In genomic region chr6:91110323-91111020, GRCm38 (mm10) we compare ENCODE assay signal across 14 mouse cellular contexts. TPM values are rescaled to one million over a fixed set of nuclear protein-coding genes. Genes with fewer than 3 reads are reported as not detected.
DNase-seq lines count a peak whose midpoint lies in the region; ATAC-seq and TF ChIP-seq lines count a peak whose summit lies in the region.
"Had no signal": no experiment of that assay in that cellular context is flagged by ENCODE, and none has a peak within 500 bp of the region (broad histone marks: within the 10 kb centered on the region; RNA-seq: fewer than 3 reads in every experiment).

No protein-coding gene starts in this region.

- H3K9me3 ChIP-seq in embryonic facial prominence, embryonic 14.5 days (ENCODE audit: control insufficient read depth, low read length), result no peaks in the 10 kb centered on the region
- H3K9me3 ChIP-seq in embryonic facial prominence, embryonic 10.5 days, result no peaks in the 10 kb centered on the region
- H3K9me3 ChIP-seq in CH12.LX (replicated peaks; ENCODE audit: low read length), result peaks cover 3% of the 10 kb centered on the region
- no peaks in the 10 kb centered on the region for H3K9me3 ChIP-seq in liver, embryonic 14.5 days (ENCODE audit: control insufficient read depth, low read length)
- no peaks in the 10 kb centered on the region for H3K9me3 ChIP-seq in intestine, embryonic 16.5 days (ENCODE audit: control insufficient read depth, low read length)
- H3K9me3 ChIP-seq: hindbrain, embryonic 13.5 days had no signal

- TF ChIP-seq POLR2A in CH12.LX (IDR thresholded peaks at IDR 0.05; ENCODE audit: low read depth, low read length), result peak; percentile 57

- peaks cover 77% of the 10 kb centered on the region for H3K79me2 ChIP-seq in CH12.LX (replicated peaks; ENCODE audit: control insufficient read depth, extremely low read depth, insufficient read depth, poor library complexity, severe bottlenecking)

- 66% methylated on average over 13 of the region's 13 CpGs for WGBS in embryonic facial prominence, embryonic 14.5 days
- 70% methylated on average over 13 of the region's 13 CpGs for WGBS in embryonic facial prominence, embryonic 10.5 days
- WGBS in liver, embryonic 14.5 days (ENCODE audit: insufficient replicate concordance), result 36% methylated on average over 13 of the region's 13 CpGs
- 70% methylated on average over 13 of the region's 13 CpGs for WGBS in intestine, embryonic 16.5 days

- no peaks in the 10 kb centered on the region; the same call in 1 of the 2 replicates for H3K27me3 ChIP-seq in embryonic facial prominence, embryonic 14.5 days (replicated peaks; ENCODE audit: control insufficient read depth, insufficient read depth, low read length)
- peaks cover 12% of the 10 kb centered on the region for H3K27me3 ChIP-seq in embryonic facial prominence, embryonic 10.5 days (replicated peaks; ENCODE audit: low read depth, poor library complexity, severe bottlenecking)
- H3K27me3 ChIP-seq in CH12.LX (replicated peaks), result no peaks in the 10 kb centered on the region
- H3K27me3 ChIP-seq in liver, embryonic 14.5 days (ENCODE audit: control insufficient read depth, insufficient read depth, low read length), result no peaks in the 10 kb centered on the region
- H3K27me3 ChIP-seq in splenic B cell, adult 2 months (ENCODE audit: control insufficient read depth, insufficient read depth, low read length, poor library complexity, severe bottlenecking), result no peaks in the 10 kb centered on the region
- H3K27me3 ChIP-seq in intestine, embryonic 16.5 days (replicated peaks; ENCODE audit: control insufficient read depth, insufficient read depth, low read length), result no peaks in the 10 kb centered on the region
- H3K27me3 ChIP-seq: hindbrain, embryonic 13.5 days had no signal

- no peak for TF ChIP-seq RAD21 in CH12.LX (IDR thresholded peaks at IDR 0.05; ENCODE audit: low read depth, low read length)

- peak; percentile 91 for TF ChIP-seq EP300 in CH12.LX (IDR thresholded peaks at IDR 0.05; ENCODE audit: low read length)
- TF ChIP-seq EP300 in liver, embryonic 14.5 days (IDR thresholded peaks at IDR 0.05; ENCODE audit: low read depth), result no peak

- no peak for TF ChIP-seq CTCF in CH12.LX (conservative IDR thresholded peaks at IDR 0.05 in 1 of 2, IDR thresholded peaks at IDR 0.05 in 1 of 2; ENCODE audit: low read depth in 2 of 2, low read length in 2 of 2)
- TF ChIP-seq CTCF in liver, embryonic 14.5 days (IDR thresholded peaks at IDR 0.05; ENCODE audit: low read depth), result no peak

- DNase-seq in embryonic facial prominence, embryonic 14.5 days (ENCODE audit: low spot score), result no peak
- no peak for DNase-seq in embryonic facial prominence, embryonic 10.5 days (ENCODE audit: low spot score)
- peak; percentile 60 for DNase-seq in CH12.LX (ENCODE audit: extremely low read depth)
- DNase-seq in liver, embryonic 14.5 days (ENCODE audit: low read depth in 3 of 3, low spot score in 3 of 3), result no peak
- peak; percentile 64 for DNase-seq in splenic B cell, adult 2 months (ENCODE audit: low read depth, low spot score)
- no peak for DNase-seq in adrenal gland, postnatal 14 days
- no peak for DNase-seq in c-Kit-positive CD71-positive TER-119-positive erythroid progenitor cells, embryonic 14.5 days (ENCODE audit: low spot score)
- DNase-seq: adrenal gland, adult 8-10 months; cerebellum, adult 18-20 months; kidney, postnatal 4 days had no signal

- ATAC-seq in embryonic facial prominence, embryonic 14.5 days (ENCODE audit: low read depth), result no peak
- ATAC-seq in liver, embryonic 14.5 days (ENCODE audit: insufficient read depth), result no peak
- ATAC-seq in intestine, embryonic 16.5 days, result no peak
- ATAC-seq: forebrain, embryonic 14.5 days; lung, postnatal 0 days had no signal

- no peak overlapping the region for H3K27ac ChIP-seq in embryonic facial prominence, embryonic 14.5 days (replicated peaks; ENCODE audit: low read depth, low read length)
- H3K27ac ChIP-seq in embryonic facial prominence, embryonic 10.5 days (replicated peaks), result no peak overlapping the region
- peak overlapping the region; percentile 81 for H3K27ac ChIP-seq in CH12.LX (ENCODE audit: insufficient read depth, low read depth)
- no peak overlapping the region; the same call in 1 of the 2 replicates for H3K27ac ChIP-seq in liver, embryonic 14.5 days
- no peak overlapping the region for H3K27ac ChIP-seq in intestine, embryonic 16.5 days (ENCODE audit: low read length)
- H3K27ac ChIP-seq: hindbrain, embryonic 13.5 days had no signal

- H3K4me2 ChIP-seq in embryonic facial prominence, embryonic 14.5 days (ENCODE audit: low read depth, low read length), result no peak overlapping the region
- H3K4me2 ChIP-seq in CH12.LX (ENCODE audit: insufficient read depth, low read depth, poor library complexity, severe bottlenecking), result peak overlapping the region; percentile 93
- H3K4me2 ChIP-seq in liver, embryonic 14.5 days (ENCODE audit: low read depth), result peak overlapping the region; percentile 35
- H3K4me2 ChIP-seq in intestine, embryonic 16.5 days (ENCODE audit: low read depth, low read length), result no peak overlapping the region
- H3K4me2 ChIP-seq: hindbrain, embryonic 13.5 days had no signal

- H3K9ac ChIP-seq in embryonic facial prominence, embryonic 14.5 days (ENCODE audit: low read depth, low read length), result peak overlapping the region; percentile 3; the same call in 1 of the 2 replicates
- H3K9ac ChIP-seq in CH12.LX (ENCODE audit: insufficient read depth, low read depth), result peak overlapping the region; percentile 72
- no peak overlapping the region for H3K9ac ChIP-seq in liver, embryonic 14.5 days (replicated peaks)
- no peak overlapping the region for H3K9ac ChIP-seq in intestine, embryonic 16.5 days (ENCODE audit: low read depth, low read length)
- H3K9ac ChIP-seq: hindbrain, embryonic 13.5 days had no signal

- H3K4me1 ChIP-seq in embryonic facial prominence, embryonic 14.5 days (ENCODE audit: control insufficient read depth, insufficient read depth, low read length), result no peaks in the 10 kb centered on the region
- peaks cover 18% of the 10 kb centered on the region for H3K4me1 ChIP-seq in embryonic facial prominence, embryonic 10.5 days
- H3K4me1 ChIP-seq in CH12.LX (ENCODE audit: control insufficient read depth in 1 of 2, insufficient read depth in 2 of 2), result peaks cover 14 to 80% of the 10 kb centered on the region in 2 experiments
- peaks cover 40 to 59% of the 10 kb centered on the region in 2 experiments for H3K4me1 ChIP-seq in liver, embryonic 14.5 days (replicated peaks; ENCODE audit: control insufficient read depth in 2 of 2, insufficient read depth in 2 of 2, low read length in 1 of 2)
- no peaks in the 10 kb centered on the region; the same call in 1 of the 2 replicates for H3K4me1 ChIP-seq in intestine, embryonic 16.5 days (ENCODE audit: control insufficient read depth, insufficient read depth, low read length)

- H3K36me3 ChIP-seq in embryonic facial prominence, embryonic 14.5 days (ENCODE audit: control insufficient read depth, insufficient read depth, low read length), result no peaks in the 10 kb centered on the region
- no peaks in the 10 kb centered on the region for H3K36me3 ChIP-seq in embryonic facial prominence, embryonic 10.5 days (replicated peaks)
- H3K36me3 ChIP-seq in CH12.LX (replicated peaks in 1 of 2; ENCODE audit: control insufficient read depth in 1 of 2, insufficient read depth in 1 of 2, low read length in 1 of 2), result peaks cover 0 to 39% of the 10 kb centered on the region in 2 experiments
- H3K36me3 ChIP-seq in liver, embryonic 14.5 days (replicated peaks; ENCODE audit: control insufficient read depth, insufficient read depth, low read depth), result peaks cover 15% of the 10 kb centered on the region
- H3K36me3 ChIP-seq in splenic B cell, adult 2 months (ENCODE audit: control insufficient read depth, insufficient read depth, low read length, poor library complexity, severe bottlenecking), result no peaks in the 10 kb centered on the region
- H3K36me3 ChIP-seq in intestine, embryonic 16.5 days (ENCODE audit: control insufficient read depth, insufficient read depth, low read length), result no peaks in the 10 kb centered on the region
- H3K36me3 ChIP-seq: hindbrain, embryonic 13.5 days had no signal

- in situ Hi-C loops in CH12.LX (cut with MboI; ENCODE audit: low pct_ligation_motif_present, low pct_unique_long_range_greater_than_20kb, low sequenced_read_pairs), result no loop called here

- dilution Hi-C loops in CH12.LX (cut with MboI; ENCODE audit: extremely low pct_ligation_motif_present, extremely low pct_unique_long_range_greater_than_20kb, low sequenced_read_pairs), result no loop called here

- H3K4me3 ChIP-seq in embryonic facial prominence, embryonic 14.5 days (ENCODE audit: low read depth, low read length), result no peak overlapping the region
- H3K4me3 ChIP-seq in embryonic facial prominence, embryonic 10.5 days, result no peak overlapping the region
- peak overlapping the region; percentile 40 to 47 (median 46) for H3K4me3 ChIP-seq in CH12.LX (replicated peaks in 1 of 3; ENCODE audit: low read depth in 2 of 3, low read length in 2 of 3, poor library complexity in 1 of 3)
- no peak overlapping the region for H3K4me3 ChIP-seq in liver, embryonic 14.5 days (ENCODE audit: insufficient read depth in 1 of 2, low read depth in 2 of 2, low read length in 2 of 2)
- no peak overlapping the region for H3K4me3 ChIP-seq in intestine, embryonic 16.5 days (ENCODE audit: low read length)
- H3K4me3 ChIP-seq: hindbrain, embryonic 13.5 days had no signal

RNA-seq across cellular contexts. Expression of gene Nup210, which starts 6.2 kb away (rescaled TPM):
- polyA plus RNA-seq in embryonic facial prominence, embryonic 14.5 days (2014; fragmentation: Nextera tagmentation; extraction: Ambion mirVana), result 13.1 and 16.2 TPM in 2 replicates
- polyA plus RNA-seq in embryonic facial prominence, embryonic 10.5 days (2016; fragmentation: Nextera tagmentation; extraction: Ambion mirVana), result 15.8 and 17.3 TPM in 2 replicates
- total RNA-seq in CH12.LX (2012; rRNA removed), result 103 TPM in 2 replicates
- total RNA-seq in CH12.LX (2014; rRNA removed), result 40.5 and 41.9 TPM in 2 replicates
- polyA plus RNA-seq in CH12.LX (2012; ENCODE audit: insufficient read length, low read depth), result 56.9 and 73.1 TPM in 2 replicates
- 24.4 and 32.4 TPM in 2 replicates for polyA plus RNA-seq in liver, embryonic 14.5 days (2012; rRNA removed)
- polyA plus RNA-seq in liver, embryonic 14.5 days (2014; fragmentation: Nextera tagmentation; extraction: Ambion mirVana), result 35.1 and 38.5 TPM in 2 replicates
- 9.4 and 16.7 TPM in 2 replicates for total RNA-seq in adrenal gland, postnatal 14 days (2021)
- 13.7 TPM in 2 replicates for polyA plus RNA-seq in intestine, embryonic 16.5 days (2015; fragmentation: Nextera tagmentation; extraction: Ambion mirVana)

RNA-seq across cellular contexts. Expression of gene Hdac11, which starts 46.0 kb away (rescaled TPM):
- 15.4 and 15.7 TPM in 2 replicates for polyA plus RNA-seq in embryonic facial prominence, embryonic 14.5 days (2014; fragmentation: Nextera tagmentation; extraction: Ambion mirVana)
- polyA plus RNA-seq in embryonic facial prominence, embryonic 10.5 days (2016; fragmentation: Nextera tagmentation; extraction: Ambion mirVana), result 8.6 and 9.8 TPM in 2 replicates
- 0.55 and 2.1 TPM in 2 replicates for total RNA-seq in CH12.LX (2012; rRNA removed)
- total RNA-seq in CH12.LX (2014; rRNA removed), result 0.22 TPM in 1 of 2 replicates, not detected in the other
- polyA plus RNA-seq in CH12.LX (2012; ENCODE audit: insufficient read length, low read depth), result 0.53 and 0.57 TPM in 2 replicates
- polyA plus RNA-seq in liver, embryonic 14.5 days (2012; rRNA removed), result 9.2 and 12.1 TPM in 2 replicates
- 4.8 and 6.0 TPM in 2 replicates for polyA plus RNA-seq in liver, embryonic 14.5 days (2014; fragmentation: Nextera tagmentation; extraction: Ambion mirVana)
- total RNA-seq in adrenal gland, postnatal 14 days (2021), result 6.3 and 7.4 TPM in 2 replicates
- 7.7 and 9.0 TPM in 2 replicates for polyA plus RNA-seq in intestine, embryonic 16.5 days (2015; fragmentation: Nextera tagmentation; extraction: Ambion mirVana)

Comparison
In these comparisons a context has a peak if more than half of its experiments do, and no peak if none do; other contexts are left out.
1. DNase-seq: peak in CH12.LX (single experiment) and splenic B cell, adult 2 months (single experiment); none in embryonic facial prominence, embryonic 14.5 days (single experiment), embryonic facial prominence, embryonic 10.5 days (single experiment), liver, embryonic 14.5 days (0 of 3), adrenal gland, postnatal 14 days (single experiment) and c-Kit-positive CD71-positive TER-119-positive erythroid progenitor cells, embryonic 14.5 days (single experiment).
2. H3K4me2 ChIP-seq: peak in CH12.LX (single experiment) and liver, embryonic 14.5 days (single experiment); none in embryonic facial prominence, embryonic 14.5 days (single experiment) and intestine, embryonic 16.5 days (single experiment).
3. H3K4me3 ChIP-seq: peak in CH12.LX (3 of 3); none in embryonic facial prominence, embryonic 14.5 days (single experiment), embryonic facial prominence, embryonic 10.5 days (single experiment), liver, embryonic 14.5 days (0 of 2) and intestine, embryonic 16.5 days (single experiment).
4. H3K9ac ChIP-seq: peak in embryonic facial prominence, embryonic 14.5 days (single experiment) and CH12.LX (single experiment); none in liver, embryonic 14.5 days (single experiment) and intestine, embryonic 16.5 days (single experiment).